Mouse (Mus musculus) urinary bladder, postnatal 10 days (tissue): ENCODE measurements around the gene Mast2.

Source experiments
- DNase-seq: peaks from one replicate; pipeline ENCODE4 v3.0.0; 2022; ENCODE audit warnings: low spot score

Mast2 gene

DNA sequence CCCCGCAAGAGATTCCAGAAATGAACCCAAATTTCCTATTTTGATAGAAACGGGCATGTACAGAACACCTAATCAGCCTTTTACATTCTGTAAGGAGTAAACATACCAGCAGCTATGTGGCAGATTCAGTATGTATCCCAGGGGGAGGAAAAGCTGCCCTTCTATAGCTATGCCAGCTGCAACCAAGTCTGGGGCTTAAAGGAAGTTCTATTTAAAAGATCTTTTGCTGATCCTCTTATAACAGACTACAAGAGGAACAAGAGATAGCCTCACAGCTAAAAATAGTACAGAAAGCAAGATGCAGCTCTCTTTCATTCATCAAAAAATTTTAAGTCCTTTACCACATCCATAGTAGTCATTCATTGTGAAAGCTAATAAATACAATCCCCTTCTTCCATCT lies 57.3 kb downstream of the Mast2 start:
- no peak for DNase-seq

- no peak for DNase-seq
Observed at GRCm38 (mm10) chr4:116405955-116406351, 58.0 kb downstream of the Mast2 start.

- DNase-seq = no peak
Observed at GRCm38 (mm10) chr4:116405276-116405954, 58.6 kb downstream of the Mast2 start.

GRCm38 (mm10) chr4:116403884-116404283 lies 60.1 kb downstream of the Mast2 start:
- no peak for DNase-seq

DNA sequence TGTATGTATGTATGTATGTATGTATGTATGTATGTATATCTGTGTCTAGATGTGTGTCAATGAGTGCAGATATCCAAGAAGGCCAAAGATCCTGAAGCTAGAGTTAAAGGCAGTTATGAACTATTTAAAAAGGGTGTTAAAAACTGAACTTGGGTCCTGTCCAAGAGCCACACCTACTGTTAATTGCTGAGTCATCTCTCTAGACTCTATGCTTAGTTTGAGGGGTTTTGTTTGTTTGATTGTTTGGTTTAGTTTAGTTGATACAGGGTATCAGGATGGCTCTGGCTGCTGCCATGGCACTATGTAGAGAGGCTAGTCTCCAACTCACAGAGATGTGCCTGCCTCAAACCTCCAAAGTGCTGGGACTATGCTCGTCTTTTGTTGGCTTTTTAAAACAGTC lies 61.3 kb downstream of the Mast2 start:
- no peak for DNase-seq

GRCm38 (mm10) chr4:116398051-116398450 lies 65.9 kb downstream of the Mast2 start:
- no peak for DNase-seq

GRCm38 (mm10) chr4:116377973-116378667 lies 85.9 kb downstream of the Mast2 start:
- DNase-seq = no peak

DNA sequence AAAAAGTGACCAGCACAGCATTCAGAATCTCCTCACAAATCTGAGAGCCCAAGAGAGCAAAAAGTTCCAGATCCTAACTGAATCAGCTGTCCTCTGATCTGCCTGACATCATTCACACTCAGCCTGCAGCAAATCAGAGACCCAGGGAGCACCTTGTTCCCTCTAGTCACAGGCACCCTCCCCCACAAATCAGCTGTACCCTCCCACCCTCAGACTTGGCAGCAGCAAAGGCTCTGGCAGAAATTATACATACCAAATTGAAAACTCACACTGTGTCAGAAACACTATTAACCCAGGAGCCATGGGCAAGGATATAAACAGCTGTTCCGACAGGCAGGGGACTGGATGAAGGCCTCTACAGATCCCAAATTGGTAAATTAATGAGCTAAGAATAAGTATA lies 92.3 kb downstream of the Mast2 start:
- DNase-seq = no peak

GRCm38 (mm10) chr4:116358099-116358498 lies 105.9 kb downstream of the Mast2 start:
- DNase-seq = no peak

DNA sequence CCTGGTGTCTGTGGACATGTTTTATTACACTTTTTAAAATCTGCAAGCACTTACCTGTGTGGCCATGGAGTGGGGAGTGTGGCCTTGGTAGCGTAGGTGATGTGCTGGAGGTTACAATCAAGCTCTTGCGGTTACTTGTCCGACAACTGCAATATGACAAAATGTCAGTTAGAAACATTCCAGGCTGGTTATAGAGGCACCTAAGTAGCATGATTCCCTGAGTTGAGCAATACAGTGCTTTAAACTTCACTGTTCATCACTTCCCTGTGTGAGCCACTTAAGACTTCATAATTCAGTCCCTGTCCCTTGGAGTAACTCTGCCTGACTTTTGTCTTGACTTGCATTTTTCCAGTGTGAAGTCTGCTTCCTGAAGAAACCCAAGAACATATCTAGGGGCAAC lies 111.1 kb downstream of the Mast2 start:
- no peak for DNase-seq

DNA sequence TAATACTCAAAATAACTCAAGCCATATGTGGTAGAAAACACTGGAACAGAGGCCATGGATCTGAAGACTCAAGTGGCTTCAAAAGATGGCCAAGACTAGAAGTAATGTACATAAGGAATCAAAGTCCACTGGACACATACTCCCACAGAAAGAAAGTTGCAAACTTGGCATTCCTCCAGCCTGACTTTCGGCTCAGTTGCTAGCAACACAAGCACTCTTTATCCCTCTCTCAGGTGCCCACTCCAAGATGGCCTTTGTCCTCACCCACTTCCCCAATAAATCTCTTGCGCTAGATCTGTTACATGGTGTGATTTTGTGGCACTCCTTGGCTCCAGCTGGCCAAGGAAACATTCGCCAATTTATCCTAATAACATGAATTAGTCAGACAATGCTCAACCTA lies 111.5 kb downstream of the Mast2 start:
- DNase-seq = no peak

GRCm38 (mm10) chr4:116342119-116342518 lies 121.9 kb downstream of the Mast2 start:
- no peak for DNase-seq

DNA sequence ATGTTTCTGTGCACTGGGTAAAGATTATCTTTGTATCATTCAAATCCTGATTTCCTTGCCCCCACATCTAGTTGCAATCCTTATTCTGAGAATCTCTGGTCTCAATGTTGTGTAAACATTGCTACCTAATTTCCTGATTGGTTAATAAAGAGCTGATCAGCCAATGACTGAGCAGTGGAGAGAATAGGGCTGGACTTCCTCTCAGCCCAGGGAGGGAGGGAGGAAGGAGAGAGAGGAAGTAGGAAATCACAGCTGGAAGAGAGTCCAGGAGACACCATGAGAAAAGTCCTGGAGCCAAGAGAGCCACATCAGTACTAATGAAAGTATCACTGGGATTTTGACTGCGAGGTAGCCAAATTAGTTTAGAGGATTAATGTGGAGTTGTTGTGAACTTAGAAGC lies 127.7 kb downstream of the Mast2 start:
- no peak for DNase-seq

GRCm38 (mm10) chr4:116329256-116329655 lies 134.7 kb downstream of the Mast2 start:
- DNase-seq = no peak

DNA sequence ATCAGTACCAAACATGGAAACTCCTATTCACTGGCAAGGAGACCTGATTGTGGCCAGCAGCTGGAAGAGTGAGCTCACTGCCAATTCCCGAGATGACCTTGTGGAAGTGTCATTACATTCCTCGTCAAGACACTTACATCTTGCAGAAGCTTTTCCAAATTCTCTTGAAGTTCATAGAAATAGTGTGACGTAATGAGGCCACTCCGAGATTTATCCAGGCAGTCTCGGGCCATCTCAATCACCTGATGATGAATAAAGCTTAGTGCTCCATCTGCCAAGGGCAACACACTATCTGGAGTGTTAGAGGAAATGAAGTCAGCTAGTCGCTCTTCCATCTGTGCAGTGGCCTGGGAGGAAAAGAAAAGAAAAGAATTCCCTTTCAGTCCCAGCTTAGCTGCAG lies 141.9 kb downstream of the Mast2 start:
- no peak for DNase-seq

GRCm38 (mm10) chr4:116317575-116317974 lies 146.4 kb downstream of the Mast2 start:
- no peak for DNase-seq

GRCm38 (mm10) chr4:116304551-116304950 lies 159.4 kb downstream of the Mast2 start:
- DNase-seq = no peak

GRCm38 (mm10) chr4:116300878-116301355 lies 163.1 kb downstream of the Mast2 start:
- no peak for DNase-seq

DNA sequence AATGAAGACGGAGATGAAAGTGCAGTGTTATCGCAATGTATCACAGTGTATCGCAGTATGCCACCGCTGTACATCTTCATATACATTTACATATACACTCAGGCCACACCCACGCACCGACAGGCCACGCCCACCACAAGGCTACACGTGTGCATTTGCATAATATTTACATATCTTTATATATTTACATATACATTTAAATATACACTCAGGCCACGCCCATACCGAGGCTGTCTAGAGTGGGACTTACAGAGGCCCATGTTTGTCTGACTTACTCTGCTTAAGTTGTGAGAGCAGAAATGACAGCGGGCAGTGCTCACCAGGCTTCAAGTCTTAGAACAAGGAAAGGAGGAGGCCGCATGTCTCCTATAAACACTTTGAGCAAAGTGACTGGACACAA lies 170.7 kb downstream of the Mast2 start:
- DNase-seq = no peak

DNA sequence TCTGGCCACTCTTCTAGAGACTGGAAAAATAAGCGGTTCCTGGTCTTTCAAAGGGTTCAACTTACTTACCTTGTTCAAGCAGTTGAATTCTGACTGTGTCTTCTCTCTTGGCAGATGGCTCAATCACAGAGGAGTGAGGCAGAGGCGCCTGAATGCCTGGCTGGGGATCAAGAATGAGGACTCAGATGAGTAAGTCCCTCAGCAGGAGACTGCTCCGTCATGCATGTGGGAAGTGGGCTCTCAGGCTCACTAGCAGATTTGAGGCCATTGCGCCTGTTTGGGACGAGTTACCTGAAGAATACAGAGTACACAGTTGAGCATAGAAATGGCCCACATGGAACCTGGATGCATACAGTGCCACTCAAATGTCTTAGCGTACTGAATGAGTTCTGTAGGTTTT lies 172.4 kb downstream of the Mast2 start:
- no peak for DNase-seq

GRCm38 (mm10) chr4:116282211-116282610 lies 181.8 kb downstream of the Mast2 start:
- DNase-seq = no peak

- no peak for DNase-seq
Observed at GRCm38 (mm10) chr4:116268220-116268619, 195.8 kb downstream of the Mast2 start.
